Mouse (Mus musculus) myocyte (in vitro differentiated cells): ENCODE data around the gene Exoc8.

Experiments
- CEBPB ChIP-seq: IDR thresholded peaks from 2 replicates; pipeline ENCODE4 v1.6.1; 2011; ENCODE audit warnings: mild to moderate bottlenecking, moderate library complexity; ENCODE audit not compliant: poor library complexity, insufficient read depth, severe bottlenecking
- MAX ChIP-seq: IDR thresholded peaks from one replicate; pipeline ENCODE4 v1.6.1; 2011; ENCODE audit warnings: low read depth, mild to moderate bottlenecking, control low read depth
- POLR2A ChIP-seq: IDR thresholded peaks from one replicate; pipeline ENCODE4 v1.6.1; 2011; ENCODE audit warnings: low read depth, mild to moderate bottlenecking, control low read depth, moderate library complexity; ENCODE audit not compliant: insufficient read length
- TCF12 ChIP-seq: IDR thresholded peaks from one replicate; pipeline ENCODE4 v1.6.1; 2011; ENCODE audit warnings: mild to moderate bottlenecking, control low read depth; ENCODE audit not compliant: poor library complexity, insufficient read depth, severe bottlenecking
- USF1 ChIP-seq: IDR thresholded peaks from one replicate; pipeline ENCODE4 v1.6.1; 2011; ENCODE audit warnings: low read depth, mild to moderate bottlenecking, control low read depth, moderate library complexity

DNA sequence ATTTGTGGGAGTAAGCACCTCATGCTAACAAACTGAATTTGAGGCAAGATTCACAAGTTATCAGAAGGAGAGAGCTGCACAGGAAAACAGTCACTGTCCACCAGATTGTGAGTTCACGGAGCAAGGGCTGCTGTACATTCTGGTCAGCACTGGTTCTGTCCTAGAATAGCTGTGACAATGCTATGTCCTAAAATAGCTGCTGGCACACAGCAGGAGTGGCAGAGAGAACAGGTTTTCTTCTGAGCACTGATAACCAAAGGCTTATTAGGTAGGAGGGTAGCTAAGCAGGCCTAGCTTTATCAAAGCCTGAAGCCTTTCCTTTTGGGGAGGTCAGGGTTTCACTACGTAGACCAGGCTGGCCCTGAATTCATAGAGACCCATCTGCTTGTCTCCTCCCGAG, 37.3 kb downstream of the Exoc8 start:
- no peak for TF ChIP-seq TCF12
- TF ChIP-seq POLR2A = no peak
- TF ChIP-seq CEBPB = no peak
- TF ChIP-seq USF1 = no peak
- no peak for TF ChIP-seq MAX
